Mouse (Mus musculus): Measurements from ENCODE around the gene Tchp.

The Tchp gene

DNA sequence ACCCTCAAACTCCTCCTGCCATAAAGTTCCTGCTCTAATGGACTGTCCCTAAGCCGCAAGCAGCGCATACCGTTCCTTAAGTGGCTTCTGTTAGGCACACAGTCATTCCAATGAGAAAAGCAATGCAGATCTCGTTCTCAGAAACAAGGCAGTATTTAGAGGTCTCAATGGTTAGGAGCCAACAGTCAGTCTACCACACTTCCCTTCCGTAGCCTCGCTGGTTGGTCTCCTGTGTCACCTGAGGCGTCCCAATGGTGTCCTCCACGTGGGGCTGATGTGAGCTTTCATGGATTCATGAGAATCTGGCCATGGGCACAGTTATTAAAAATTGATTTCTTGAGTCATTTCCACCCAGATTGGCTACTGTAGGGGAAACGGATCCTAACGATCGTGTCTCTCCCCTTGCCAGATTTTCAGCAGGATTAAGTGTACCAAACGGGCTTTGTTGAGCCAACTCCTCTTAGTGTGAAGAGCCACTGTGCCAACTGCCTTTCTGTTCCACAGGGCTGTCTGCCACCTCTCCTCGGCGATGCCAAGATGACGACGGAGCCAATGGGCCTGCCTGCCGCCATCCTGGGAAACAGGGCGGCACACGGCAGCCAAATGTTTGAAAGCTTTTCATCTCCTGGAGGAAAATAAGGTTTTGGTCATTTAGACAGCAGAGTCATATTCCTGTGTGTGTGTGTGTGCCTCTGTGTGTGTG is 9.4 kb upstream of the Tchp start:
- no peak for DNase-seq

DNA sequence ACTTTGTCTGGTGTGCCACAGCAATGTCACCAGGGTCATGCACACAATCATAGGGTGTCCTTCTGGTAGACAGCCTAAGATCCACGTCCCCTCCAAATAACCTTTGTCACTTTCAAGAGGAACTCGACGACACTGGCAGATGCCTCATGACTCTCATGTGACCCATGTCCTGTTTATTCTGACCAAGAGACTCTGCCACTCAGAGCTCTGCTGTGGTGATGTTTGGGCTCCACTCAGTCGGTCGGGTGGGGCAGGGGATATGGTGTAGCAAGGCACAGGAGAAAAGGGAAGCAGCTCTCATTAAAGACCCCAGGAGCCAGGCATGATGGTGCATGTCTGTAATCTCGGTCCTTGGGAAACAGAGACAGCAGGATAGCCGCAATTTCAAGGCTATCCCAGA is 8.5 kb upstream of the Tchp start:
- no peak for DNase-seq

DNA sequence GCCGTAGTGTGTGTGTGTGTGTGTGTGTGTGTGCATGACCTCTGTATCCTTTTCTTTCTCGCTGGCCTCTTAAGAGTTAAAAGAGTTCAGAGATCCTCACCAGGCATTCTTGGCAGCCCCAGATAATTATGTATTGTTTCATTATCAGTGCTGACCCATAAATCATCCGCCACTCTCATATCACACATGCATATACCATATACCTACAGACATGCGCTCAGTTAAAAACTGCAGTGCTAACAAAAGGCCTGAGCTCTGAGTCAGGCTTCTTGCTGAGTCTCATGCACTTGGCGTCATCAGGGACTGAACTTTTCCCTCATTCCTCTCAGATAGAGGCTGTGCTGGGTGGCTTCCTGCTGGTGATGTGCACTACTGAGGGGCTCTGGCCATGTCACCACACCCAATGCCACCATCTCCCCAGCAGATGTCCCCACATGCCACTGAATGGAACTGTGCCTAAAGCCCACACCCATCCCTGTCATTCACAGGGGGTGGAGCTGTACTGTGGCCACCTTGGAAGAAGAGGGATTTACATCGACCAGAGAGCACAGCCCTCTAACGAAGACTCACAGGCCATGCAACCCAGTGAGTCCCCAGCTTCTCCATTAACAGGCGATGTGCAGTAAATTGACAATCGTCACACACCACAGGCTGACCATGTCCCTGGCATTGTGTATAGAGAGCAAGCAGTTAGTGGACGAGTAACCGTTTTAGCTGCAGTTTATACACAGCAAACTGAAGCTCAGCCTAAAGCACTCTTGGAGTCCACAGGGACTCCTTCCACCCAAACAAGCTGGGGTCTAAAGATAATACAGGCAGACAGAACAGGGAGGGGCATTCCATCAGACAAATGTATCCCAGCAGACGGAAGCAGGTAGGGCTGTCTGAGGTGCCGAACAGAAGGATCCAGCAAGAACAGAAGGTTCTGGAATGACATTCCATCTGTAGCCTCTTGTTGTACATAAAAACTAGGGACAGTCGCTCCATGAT is 4.9 kb upstream of the Tchp start:
- DNase-seq = no peak

DNA sequence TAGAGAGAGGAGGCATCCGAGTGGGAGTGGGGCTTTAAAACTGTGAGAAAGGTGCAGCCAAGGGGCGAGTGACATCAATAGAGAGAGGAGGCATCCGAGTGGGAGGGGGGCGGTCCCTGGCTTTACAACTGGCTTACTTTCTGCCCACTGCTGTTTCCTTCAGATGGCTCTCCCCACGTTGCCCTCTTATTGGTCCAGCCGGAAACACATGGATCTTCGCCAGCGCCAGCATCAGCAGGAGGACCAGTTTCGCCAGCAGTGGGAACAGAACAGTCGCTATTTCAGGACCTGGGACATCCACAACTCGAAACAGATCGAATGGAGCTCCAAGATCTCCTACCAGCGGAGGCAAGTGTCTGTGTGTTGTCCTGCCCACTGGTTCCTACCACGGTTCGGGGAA is 931 bp downstream of the Tchp start:
- DNase-seq = no peak

DNA sequence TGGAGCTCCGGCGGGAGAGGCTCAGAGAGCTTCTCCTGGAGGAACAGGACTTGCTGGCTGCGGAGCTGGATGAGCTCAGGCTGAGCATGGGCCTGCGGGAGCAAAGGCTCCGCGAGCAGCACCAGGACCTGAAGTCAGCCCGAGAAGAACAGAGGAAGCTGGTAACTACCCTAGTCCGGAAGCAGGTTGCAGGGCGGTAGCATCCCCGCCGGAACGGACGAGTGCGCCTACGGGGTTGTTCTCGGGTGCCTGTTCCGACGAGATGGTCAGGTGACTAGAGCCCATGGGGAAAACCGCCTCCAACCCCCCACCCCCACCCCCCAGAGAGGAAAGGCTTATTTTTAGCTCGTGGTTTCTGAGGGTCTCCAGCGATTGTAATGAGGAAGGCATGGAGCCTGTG is 1.8 kb downstream of the Tchp start:
- no peak for DNase-seq

DNA sequence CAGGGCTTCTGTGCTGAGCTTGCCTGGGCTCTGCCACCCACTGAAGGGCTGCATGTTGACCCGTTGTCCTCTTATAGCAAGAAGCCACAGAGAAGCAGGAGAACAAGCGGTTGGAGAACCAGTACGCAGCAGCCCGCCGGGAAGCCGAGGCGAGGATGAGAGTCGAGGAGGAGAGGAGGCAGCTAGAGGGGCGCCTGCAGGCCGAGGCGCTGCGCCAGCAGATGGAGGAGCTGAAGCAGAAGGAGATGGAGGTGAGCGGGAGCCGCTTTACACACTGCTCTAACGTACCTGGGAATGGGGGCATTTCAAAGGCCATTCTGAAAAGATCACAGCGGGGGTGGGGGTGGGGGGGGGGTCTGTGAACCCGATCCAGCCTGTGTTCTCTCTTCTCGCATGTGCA is 7.0 kb downstream of the Tchp start:
- no peak for DNase-seq

DNA sequence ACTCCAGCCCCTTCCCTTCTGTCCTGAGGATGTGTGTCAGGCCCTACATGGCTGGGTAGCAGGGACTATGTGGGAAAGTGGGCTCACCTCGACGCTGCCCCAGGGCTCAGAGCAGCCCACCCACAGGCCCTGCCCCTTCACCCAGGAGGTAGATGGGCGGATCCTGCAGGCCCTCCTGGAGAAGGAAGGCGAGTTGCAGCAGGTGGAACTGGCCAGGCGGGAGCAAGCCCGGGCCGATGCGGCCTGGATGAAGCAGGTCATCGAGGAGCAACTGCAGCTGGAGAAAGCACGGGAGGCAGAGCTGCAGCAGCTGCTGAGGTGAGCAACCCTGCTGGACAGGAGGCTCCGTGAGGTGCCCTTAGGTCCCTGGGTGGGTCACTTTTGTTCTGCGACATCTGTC is 9.7 kb downstream of the Tchp start:
- no peak for DNase-seq

DNA sequence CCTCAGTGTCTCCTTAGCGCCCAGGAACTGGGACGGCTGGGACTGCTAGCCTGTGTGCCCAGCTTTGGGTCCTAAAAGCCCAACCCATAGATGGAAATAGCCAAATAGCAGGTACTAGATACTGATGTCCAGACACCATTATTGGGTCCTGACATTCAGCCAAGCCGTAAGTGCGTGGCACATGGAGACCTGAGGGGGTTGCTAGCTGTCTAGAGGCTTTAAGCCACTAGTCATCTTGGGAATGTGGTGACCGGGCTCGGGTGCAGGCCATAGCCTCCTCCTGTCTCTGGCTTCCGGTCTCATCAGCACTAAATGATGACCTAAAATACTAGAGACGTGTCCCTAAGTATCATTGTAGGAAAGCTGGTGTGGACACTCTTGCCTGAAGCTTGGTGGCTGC is 10.4 kb downstream of the Tchp start:
- DNase-seq = no peak

DNA sequence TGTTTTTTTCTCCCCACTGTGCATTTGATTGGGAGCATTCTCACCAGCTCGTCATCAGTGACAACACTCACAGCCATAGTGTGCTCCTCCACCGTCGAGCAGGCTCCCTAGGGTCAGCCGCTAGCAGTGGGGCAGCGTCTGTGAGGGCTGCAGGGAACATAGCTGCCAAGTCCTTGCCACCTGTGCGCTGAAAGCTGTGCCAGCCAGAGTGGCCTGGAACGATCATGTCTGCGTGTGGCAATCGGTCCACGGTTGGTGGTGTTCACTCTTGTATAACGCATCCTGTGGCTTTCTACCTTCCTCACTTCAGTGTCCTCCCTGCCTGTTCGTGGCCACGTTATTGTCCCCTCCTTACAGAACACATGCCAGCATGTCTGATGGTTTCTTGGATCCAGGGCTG is 10.9 kb downstream of the Tchp start:
- DNase-seq = no peak

DNA sequence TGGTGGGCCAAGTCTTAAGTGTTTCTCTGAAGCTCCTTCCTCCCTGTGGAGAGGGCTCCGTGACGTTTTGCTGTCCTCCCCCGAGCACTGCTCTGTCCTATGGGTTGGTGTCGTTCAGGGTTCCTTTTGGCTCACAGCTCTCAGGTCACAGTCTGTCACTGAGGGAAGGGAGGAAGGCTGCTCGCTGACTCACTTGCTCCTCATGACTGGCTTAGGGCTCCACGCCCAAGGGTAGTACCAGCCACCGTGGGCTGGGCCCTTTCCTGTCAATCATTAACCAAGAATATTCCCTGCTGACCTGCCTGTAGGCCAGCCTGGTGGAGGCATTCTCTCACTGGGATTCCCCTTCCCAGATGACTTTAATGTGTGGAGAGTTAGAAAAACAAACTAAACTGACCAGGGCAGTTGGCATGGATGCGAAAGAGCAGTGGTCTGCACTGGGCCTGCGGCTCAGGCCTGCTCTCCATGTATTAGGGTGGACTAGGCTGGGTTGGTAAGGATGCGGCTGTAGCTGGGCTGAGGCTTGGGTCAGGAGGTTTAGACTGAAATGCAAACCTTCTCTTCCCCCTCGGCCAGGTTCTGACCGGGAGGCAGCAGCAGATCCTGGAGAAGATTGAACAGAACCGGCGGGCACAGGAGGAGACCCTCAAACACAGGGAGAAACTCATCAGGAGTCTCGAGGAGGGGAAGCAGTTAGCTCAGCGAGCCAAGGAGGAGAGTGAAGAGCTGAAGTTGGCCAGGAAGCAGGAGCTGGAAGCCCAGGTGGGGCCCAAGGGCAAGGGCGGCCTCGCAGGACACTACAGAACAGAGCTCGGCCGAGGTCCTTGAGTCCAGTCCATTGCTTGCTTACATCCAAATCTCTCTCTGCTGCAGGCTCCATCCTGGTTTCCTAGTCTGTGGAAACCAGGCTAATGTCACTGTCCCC is 11.7 kb downstream of the Tchp start:
- DNase-seq = no peak

DNA sequence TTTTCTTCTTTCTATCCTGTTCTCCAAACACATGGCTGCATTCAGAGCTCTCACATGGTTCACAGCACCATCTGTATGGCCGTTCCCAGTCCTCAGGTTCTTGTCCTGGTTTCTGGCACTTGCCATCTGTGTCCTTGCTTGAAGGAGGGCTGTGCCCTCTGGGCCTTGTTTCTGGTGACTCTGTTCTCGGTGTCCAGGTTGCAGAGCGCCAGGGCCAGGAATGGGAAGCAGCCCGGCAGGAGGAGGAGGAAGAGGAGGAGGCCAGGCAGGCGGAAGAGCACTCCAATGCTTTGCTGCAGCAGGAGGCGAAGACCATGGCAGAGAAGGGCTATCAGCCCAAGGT is 12.3 kb downstream of the Tchp start:
- no peak for DNase-seq

DNA sequence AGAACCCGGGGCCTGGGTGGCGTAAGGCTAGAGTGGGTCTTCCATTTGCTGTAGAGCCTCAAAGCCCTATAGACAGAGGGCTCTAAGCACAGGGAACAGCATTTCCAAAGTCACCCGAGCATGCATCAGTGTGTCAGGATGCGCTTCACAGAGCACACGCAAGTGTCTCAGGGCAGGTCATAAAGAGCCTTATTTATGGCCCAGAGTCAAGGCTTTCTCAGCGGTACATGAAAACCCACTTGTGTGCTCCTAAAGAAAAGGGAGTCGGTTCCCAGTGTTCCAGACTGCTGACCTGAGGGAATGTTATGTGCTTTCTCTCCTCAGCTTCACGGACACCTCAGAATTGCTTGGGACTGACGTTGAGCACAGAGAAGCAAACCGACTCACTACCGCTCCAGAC is 13.2 kb downstream of the Tchp start:
- DNase-seq = no peak

DNA sequence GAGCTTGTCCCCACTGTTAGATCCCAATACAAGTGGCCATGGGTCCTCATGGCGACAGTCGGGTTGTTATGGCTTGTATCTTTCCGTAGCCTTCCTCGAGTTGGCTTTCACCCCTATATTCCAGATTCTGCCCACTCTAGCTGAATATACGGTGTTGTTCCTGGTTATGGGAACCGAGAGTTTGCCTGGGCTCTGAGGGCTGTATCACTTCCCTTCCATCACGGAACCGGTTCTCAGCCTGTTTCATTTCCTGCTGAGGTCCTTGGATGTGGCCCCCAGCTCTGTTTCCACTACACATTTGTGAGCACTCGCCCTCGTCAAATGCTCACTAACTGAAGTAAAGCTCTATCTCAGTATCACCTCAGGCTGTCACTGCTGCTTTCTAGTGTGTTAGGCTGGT is 14.4 kb downstream of the Tchp start:
- no peak for DNase-seq

DNA sequence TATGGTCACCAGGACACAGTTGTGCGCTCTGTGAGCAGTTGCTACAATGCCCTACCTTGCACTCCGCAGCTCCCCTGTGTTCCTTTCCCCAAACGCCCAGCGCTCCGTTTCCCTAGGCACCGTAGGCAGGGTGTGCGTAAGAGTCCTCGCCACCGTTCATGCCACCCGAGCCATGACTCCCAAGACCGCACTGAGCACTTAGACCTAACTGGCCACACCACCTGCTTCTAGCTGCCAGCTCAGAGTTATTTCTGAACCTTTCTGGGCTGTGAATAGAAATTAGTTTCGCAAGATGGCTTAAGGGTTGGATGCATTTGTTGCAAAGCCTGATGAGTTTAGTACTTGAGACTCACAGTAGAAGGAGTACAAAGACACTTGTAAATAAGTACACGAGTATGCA is 15.3 kb downstream of the Tchp start:
- DNase-seq = no peak

DNA sequence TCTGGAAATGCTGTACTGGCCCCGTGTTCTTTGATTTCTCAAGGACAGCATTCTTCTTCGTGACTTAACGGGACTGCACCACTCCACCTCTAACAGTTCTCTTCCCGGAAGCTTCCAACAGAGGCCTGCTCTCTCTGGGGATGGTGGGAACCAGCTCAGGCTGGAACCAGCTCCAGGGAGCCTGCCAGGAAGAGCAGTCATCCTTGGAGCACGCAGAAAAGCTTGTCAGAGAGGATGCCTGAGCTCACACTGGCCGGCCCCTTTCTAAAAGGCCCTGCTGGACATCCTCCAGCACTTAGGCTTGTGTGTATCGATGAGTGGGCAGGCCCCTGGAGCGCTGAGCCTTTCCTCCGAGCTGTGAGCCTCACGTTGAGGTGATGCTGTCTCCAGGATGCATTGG is 20.6 kb downstream of the Tchp start:
- no peak for DNase-seq

DNA sequence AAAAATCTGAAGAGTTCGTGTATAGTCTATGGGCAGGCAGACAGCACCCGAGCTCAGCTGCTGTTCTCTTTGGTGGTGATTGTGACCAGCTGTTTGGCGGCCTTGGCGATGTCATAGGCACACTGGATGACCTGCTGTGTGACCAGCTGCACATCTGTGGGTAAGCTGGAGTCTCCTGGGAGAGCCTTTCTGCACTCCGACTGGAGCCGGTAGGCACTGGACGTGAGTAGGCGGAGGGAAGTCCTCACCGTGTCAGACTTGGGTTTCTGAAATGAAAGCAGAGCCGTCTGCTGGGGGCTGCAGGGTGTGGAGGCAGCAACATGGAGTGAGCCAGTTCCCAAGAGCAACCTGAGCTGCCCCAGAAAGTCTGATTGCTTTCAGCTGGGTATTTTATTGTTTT is 22.6 kb downstream of the Tchp start:
- DNase-seq = no peak

DNA sequence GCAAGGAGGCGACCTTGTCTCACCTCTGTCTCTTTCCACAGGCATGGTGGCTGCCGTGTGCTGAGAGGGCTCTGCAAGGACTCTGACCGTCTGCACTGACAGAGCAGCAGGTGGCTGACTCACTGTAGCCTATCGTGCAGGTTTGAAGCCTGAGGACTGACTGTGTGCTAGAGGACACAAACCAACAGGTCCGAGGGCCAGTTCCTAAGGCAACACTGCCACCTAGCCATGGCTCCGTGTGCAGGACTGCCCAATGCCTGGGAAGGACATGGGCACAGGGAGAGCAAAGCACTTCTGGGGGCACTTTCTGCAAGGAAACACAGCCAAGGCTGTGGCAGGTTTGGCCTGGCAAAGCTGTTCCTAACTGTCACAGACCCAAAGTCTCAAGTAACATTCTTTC is 23.9 kb downstream of the Tchp start:
- DNase-seq = no peak

DNA sequence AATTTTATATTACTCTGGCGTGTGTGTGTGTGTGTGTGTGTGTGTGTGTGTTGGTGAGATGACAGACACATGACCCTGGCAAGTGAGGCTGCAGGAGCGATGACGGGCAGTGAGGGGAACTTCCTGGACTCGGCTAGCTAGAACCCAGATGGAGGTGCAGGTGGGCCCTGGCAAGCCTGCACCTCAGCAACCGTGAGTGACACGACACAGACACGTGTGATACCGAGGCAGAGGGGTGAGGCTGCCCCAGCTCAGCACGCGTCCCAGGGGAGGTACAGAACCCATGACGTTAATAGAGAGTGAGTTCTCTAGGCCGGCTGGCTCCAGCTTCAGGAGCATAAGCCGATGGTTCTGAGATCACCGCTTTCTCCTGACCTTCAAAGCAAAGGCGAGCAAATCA is 24.4 kb downstream of the Tchp start:
- DNase-seq = no peak

DNA sequence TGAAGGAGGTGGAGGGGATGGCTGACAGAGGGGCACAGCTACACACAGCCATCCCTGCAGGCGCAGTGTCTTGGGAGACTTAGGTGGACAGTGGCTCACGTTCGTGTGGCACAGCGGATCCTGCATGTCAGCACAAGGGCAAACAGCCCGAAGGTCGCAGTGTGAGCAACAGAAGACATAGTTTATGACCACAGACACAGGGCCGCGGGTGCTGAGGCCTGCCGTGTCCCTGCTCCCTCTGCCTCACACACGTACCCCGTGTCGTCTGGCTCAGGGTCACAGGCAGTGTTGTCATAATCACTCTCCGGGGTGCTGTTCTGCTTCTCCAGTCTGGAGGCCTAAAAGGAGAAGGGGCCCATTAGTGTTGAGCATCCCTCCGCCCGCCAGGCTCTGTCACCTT is 26.0 kb downstream of the Tchp start:
- no peak for DNase-seq

DNA sequence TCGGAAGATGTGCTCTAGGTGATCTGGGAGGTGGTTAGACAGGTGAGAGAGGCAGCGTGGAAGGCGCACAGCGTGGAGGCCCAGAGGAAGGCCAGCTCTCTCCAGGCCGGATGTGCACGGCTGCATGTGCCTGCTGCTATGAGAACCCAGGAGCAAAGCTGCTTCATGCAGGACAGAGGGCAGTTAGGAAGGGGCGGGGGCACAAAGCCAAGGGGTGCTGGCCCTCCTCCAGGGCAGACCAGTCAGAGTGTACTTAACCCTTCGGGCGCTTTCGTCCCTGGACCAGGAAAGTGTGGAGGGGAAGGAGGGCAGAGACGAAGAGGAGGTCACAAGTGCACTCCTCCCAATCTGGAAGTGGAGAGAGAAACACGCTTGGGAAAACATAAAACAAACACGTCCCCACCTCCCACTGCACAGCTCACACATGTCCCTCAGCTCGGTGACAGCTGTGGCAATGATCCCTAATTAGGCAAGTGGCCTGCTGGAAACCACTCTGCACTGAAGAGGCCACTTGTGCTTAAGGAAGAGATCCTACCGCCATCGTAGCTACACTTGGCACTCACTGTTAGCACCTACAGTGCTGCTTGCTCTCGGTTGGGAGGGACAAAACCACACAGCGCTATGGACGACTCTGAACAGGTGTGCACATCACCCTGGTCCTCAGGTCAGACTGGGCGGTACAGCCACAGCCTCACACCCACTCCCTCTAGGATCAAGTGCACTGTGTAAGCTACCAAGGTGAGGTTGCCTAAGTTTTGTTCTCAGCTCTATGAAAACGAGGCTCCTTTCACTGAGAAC is 29.7 kb downstream of the Tchp start:
- DNase-seq = no peak

DNA sequence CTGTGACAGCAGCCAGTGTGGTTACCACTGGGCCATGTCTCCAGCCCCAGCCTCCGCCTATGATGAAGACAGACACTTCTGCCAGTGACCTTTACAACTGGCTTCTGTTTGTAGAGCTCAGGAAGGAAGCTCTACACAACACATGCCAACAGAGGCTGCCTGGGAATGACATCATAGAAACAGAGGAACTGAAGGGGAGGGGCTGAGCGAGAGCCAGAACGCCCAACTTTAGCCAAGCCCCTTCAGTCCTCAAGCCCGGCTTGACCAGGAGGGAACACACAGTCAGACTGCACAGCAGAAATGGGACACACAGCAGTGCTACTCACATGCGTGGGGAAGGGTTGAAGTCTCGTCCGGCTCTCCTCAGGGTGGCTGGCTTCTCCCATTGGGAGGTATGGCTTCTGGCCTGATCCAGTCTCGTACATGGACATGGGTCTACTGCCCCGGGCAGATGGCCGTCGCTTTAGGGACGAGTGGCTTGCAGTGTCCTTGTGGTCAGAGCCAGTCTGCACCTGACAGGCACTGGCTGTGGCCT is 31.2 kb downstream of the Tchp start:
- no peak for DNase-seq

DNA sequence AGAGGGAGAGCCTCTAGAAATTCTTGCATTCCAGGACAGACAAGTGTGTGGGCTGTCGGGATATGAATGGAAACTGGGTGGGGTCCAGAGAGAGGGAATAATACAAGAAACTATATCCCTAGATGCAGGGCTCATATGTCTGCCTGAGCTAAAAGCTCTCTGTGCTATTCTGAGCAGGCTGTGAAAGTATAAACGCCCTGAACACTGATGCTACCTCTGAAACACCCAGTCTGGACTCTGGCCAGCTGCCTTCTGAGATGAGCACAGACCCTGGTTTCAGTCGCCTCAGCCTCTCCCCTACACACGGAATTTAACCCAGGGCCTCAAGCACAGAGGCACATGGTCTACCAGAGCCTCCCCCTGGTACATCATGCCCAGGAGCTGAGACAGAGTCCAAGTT is 33.0 kb downstream of the Tchp start:
- no peak for DNase-seq

All from thymus, postnatal 36 days (tissue).